Mouse (Mus musculus): ENCODE results near the gene Otof. TPM values are rescaled to one million over a fixed set of nuclear protein-coding genes. Genes with fewer than 3 reads are reported as not detected.

Otof gene
- total and polyA plus RNA-seq, 2 experiments from 2014 or later, result 5.5 to 12.2 TPM

- no peak for TF ChIP-seq CTCF (IDR thresholded peaks at IDR 0.05; ENCODE audit: low read depth)
- DNase-seq (ENCODE audit: low spot score), result no peak
- Histone ChIP-seq H3K27me3 (ENCODE audit: insufficient read depth, low read length) (no peaks in the 10 kb centered on the region), H3K4me1 (ENCODE audit: insufficient read depth, low read length) (no peaks in the 10 kb centered on the region), H3K4me3 (ENCODE audit: low read length) (no peak overlapping the region), H3K36me3 (ENCODE audit: insufficient read depth, low read length) (no peaks in the 10 kb centered on the region), H3K9me3 (ENCODE audit: low read length) (no peaks in the 10 kb centered on the region), H3K4me2 (ENCODE audit: low read depth, low read length) (no peak overlapping the region), H3K9ac (replicated peaks; ENCODE audit: low read length) (no peak overlapping the region), H3K27ac (no peak overlapping the region)
- ATAC-seq, result no peak
Measured at GRCm38 (mm10) chr5:30490215-30490614, 28.5 kb upstream of the Otof start.

DNA sequence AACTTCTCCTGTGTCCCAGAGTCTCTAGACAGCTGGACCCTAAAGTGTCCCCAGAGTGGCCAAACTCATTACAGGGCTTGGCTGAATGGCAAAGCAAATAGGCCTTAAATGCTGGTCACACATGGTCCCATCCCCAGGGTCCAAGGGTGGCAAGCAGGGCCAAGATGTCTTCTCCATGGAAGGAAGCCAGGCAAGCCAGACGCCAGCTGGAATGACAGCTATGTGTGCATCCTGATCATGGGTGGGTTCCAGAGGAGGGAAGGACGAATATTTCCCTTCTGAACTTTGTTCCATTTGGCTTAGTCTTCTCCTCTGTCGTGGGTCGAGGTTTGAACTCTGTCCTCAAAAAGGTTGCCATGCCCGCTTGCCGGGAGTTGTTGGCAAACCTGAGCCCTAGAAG, 23.4 kb upstream of the Otof start:
- ATAC-seq (no peak), DNase-seq (ENCODE audit: low spot score) (peak; percentile 39)
- no peaks in the 10 kb centered on the region for H3K36me3 ChIP-seq (ENCODE audit: insufficient read depth, low read length)
- TF ChIP-seq CTCF (IDR thresholded peaks at IDR 0.05; ENCODE audit: low read depth), result no peak
- no peaks in the 10 kb centered on the region for H3K27me3 ChIP-seq (ENCODE audit: insufficient read depth, low read length)
- no peaks in the 10 kb centered on the region for H3K9me3 ChIP-seq (ENCODE audit: low read length)
- H3K4me3 ChIP-seq (ENCODE audit: low read length), result no peak overlapping the region
- H3K27ac ChIP-seq, result no peak overlapping the region
- H3K9ac ChIP-seq (replicated peaks; ENCODE audit: low read length), result no peak overlapping the region
- WGBS, result 69% methylated on average over 6 of the region's 6 CpGs
- H3K4me1 ChIP-seq (ENCODE audit: insufficient read depth, low read length), result no peaks in the 10 kb centered on the region
- no peak overlapping the region for H3K4me2 ChIP-seq (ENCODE audit: low read depth, low read length)

GRCm38 (mm10) chr5:30484591-30484990, 22.9 kb upstream of the Otof start:
- no peak overlapping the region for H3K4me2 ChIP-seq (ENCODE audit: low read depth, low read length)
- H3K9ac ChIP-seq (replicated peaks; ENCODE audit: low read length), result no peak overlapping the region
- H3K4me3 ChIP-seq (ENCODE audit: low read length), result no peak overlapping the region
- H3K27ac ChIP-seq, result no peak overlapping the region
- no peaks in the 10 kb centered on the region for H3K36me3 ChIP-seq (ENCODE audit: insufficient read depth, low read length)
- WGBS, result 75% methylated on average over 5 of the region's 5 CpGs
- TF ChIP-seq CTCF (IDR thresholded peaks at IDR 0.05; ENCODE audit: low read depth), result no peak
- no peaks in the 10 kb centered on the region for H3K4me1 ChIP-seq (ENCODE audit: insufficient read depth, low read length)
- H3K27me3 ChIP-seq (ENCODE audit: insufficient read depth, low read length), result no peaks in the 10 kb centered on the region
- H3K9me3 ChIP-seq (ENCODE audit: low read length), result no peaks in the 10 kb centered on the region
- ATAC-seq (no peak), DNase-seq (ENCODE audit: low spot score) (no peak)

DNA sequence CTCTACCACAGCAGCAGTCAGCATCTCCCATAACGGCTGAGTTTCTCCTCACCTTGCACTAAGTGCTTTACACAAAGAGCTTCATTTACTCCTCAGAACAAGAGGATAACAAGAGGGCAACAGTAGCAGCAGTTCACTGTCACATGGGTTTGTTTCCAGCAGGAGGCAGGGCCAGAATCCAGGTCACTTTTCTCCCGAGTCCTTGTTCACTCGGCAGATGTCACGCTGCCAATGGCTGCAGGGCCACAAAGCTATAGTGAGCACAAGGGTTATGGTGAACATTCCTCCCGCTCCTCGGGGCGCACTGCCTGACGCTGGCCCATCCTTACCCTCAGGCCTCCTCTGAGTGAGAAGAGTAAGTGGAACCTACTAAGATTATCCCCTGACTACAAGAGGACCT, 21.8 kb upstream of the Otof start:
- 68% methylated on average over 8 of the region's 8 CpGs for WGBS

DNA sequence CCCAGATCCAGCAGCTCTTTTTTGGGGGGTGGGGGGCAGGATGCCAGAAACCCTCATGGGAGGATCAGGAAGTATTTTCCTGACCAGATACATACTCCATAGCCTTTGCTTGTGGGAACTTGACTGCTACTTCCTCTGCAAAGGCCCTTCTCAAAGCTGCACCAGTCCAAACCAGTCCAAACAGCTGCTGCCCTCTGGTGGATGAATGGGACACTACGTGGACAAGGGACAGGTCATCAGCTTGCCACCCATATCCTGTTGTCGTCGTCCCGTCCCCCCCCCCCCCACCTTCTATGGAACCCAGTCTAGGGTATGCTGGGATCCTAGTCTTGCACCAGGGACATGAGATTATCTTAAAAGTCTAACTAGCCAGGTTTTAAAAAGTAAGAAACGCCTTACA, 20.6 kb upstream of the Otof start:
- DNase-seq (ENCODE audit: low spot score) (peak; percentile 85), ATAC-seq (peak; percentile 80)
- WGBS, result 21% methylated on average over 4 of the region's 5 CpGs
- peak; percentile 87 for TF ChIP-seq CTCF (IDR thresholded peaks at IDR 0.05; ENCODE audit: low read depth)
- Histone ChIP-seq H3K4me1 (ENCODE audit: insufficient read depth, low read length) (no peaks in the 10 kb centered on the region), H3K9me3 (ENCODE audit: low read length) (no peaks in the 10 kb centered on the region), H3K27ac (no peak overlapping the region), H3K27me3 (ENCODE audit: insufficient read depth, low read length) (no peaks in the 10 kb centered on the region), H3K4me2 (ENCODE audit: low read depth, low read length) (no peak overlapping the region), H3K4me3 (ENCODE audit: low read length) (no peak overlapping the region), H3K9ac (replicated peaks; ENCODE audit: low read length) (no peak overlapping the region), H3K36me3 (ENCODE audit: insufficient read depth, low read length) (no peaks in the 10 kb centered on the region)

More for the DNA sequence above, 21.8 kb upstream of the Otof start:
- H3K36me3 ChIP-seq (ENCODE audit: insufficient read depth, low read length), result no peaks in the 10 kb centered on the region
- no peak overlapping the region for H3K4me3 ChIP-seq (ENCODE audit: low read length)
- no peaks in the 10 kb centered on the region for H3K9me3 ChIP-seq (ENCODE audit: low read length)
- no peaks in the 10 kb centered on the region for H3K4me1 ChIP-seq (ENCODE audit: insufficient read depth, low read length)
- no peaks in the 10 kb centered on the region for H3K27me3 ChIP-seq (ENCODE audit: insufficient read depth, low read length)
- DNase-seq (ENCODE audit: low spot score), result no peak
- no peak for ATAC-seq
- no peak overlapping the region for H3K27ac ChIP-seq
- TF ChIP-seq CTCF (IDR thresholded peaks at IDR 0.05; ENCODE audit: low read depth), result no peak
- no peak overlapping the region for H3K9ac ChIP-seq (replicated peaks; ENCODE audit: low read length)
- no peak overlapping the region for H3K4me2 ChIP-seq (ENCODE audit: low read depth, low read length)

DNA sequence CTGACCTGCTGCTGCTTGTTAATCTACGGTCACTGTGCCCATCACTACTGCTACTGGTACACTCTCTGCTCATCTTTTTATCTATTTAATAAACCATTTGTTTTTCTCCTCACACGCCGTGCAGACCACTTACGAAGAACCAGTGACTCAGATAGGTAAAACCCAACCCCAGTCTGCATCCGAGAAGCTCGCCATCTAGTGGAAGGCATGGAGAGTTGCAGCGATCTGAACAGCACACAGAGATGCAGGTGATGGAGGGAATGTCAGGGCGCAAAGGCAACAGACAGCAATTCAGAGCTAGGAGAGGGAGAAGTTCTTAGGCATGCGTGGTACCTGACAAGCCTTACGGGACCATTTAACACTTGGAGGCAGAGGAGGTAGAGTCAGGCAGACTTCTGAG, 14.8 kb upstream of the Otof start:
- Histone ChIP-seq H3K36me3 (ENCODE audit: insufficient read depth, low read length) (no peaks in the 10 kb centered on the region), H3K27ac (no peak overlapping the region), H3K9me3 (ENCODE audit: low read length) (no peaks in the 10 kb centered on the region), H3K27me3 (ENCODE audit: insufficient read depth, low read length) (no peaks in the 10 kb centered on the region), H3K4me2 (ENCODE audit: low read depth, low read length) (no peak overlapping the region), H3K4me1 (ENCODE audit: insufficient read depth, low read length) (no peaks in the 10 kb centered on the region), H3K4me3 (ENCODE audit: low read length) (no peak overlapping the region), H3K9ac (replicated peaks; ENCODE audit: low read length) (no peak overlapping the region)
- 38% methylated on average over 10 of the region's 10 CpGs for WGBS
- peak; percentile 74 for DNase-seq (ENCODE audit: low spot score)
- no peak for ATAC-seq
- TF ChIP-seq CTCF (IDR thresholded peaks at IDR 0.05; ENCODE audit: low read depth), result peak; percentile 91

DNA sequence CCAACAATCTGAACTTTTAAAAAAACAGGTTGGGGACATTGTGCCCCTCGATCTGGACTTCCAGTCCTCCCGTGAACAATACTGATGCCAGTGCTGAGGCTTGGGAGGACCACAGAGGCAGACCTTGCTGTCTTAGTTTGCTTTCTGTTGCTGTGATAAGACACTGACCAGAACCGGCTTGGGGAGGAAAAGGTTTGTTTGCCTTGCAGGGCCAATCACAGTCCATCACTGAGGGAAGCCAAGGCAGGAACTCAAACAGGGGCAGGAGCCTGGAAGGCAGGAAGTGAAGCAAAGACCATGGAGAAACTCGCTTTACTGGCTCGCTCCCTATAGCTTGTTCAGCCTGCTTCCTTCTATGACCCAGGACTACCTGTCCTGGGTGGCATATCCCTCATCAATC, 10.4 kb upstream of the Otof start:
- 82% methylated on average over 5 of the region's 5 CpGs for WGBS
- H3K27ac ChIP-seq, result no peak overlapping the region

More for the DNA sequence above, 10.4 kb upstream of the Otof start:
- Histone ChIP-seq H3K4me3 (ENCODE audit: low read length) (no peak overlapping the region), H3K4me2 (ENCODE audit: low read depth, low read length) (no peak overlapping the region), H3K4me1 (ENCODE audit: insufficient read depth, low read length) (no peaks in the 10 kb centered on the region), H3K27me3 (ENCODE audit: insufficient read depth, low read length) (no peaks in the 10 kb centered on the region), H3K9me3 (ENCODE audit: low read length) (no peaks in the 10 kb centered on the region), H3K9ac (replicated peaks; ENCODE audit: low read length) (no peak overlapping the region), H3K36me3 (ENCODE audit: insufficient read depth, low read length) (no peaks in the 10 kb centered on the region)
- DNase-seq (ENCODE audit: low spot score) (no peak), ATAC-seq (no peak)
- no peak for TF ChIP-seq CTCF (IDR thresholded peaks at IDR 0.05; ENCODE audit: low read depth)
